Mouse (Mus musculus) heart, embryonic 14.5 days (tissue): ENCODE results near the gene Mageb3. TPM values are rescaled to one million over a fixed set of nuclear protein-coding genes. Genes with fewer than 3 reads are reported as not detected.

Experiments
- ATAC-seq: fragments of 200-750 bp; cut with Nextera tagmentation; 2 replicates; pipeline ENCODE4 v1.8.0; 2017; ENCODE audit warnings: low read depth, moderate TSS enrichment; ENCODE audit not compliant: insufficient number of reproducible peaks, insufficient read depth, low FRiP score
- H3K27ac ChIP-seq, 2 experiments: fragments of 200-500 bp in 1 of 2; fragments of 300-500 bp in 1 of 2; sonication (generic) in 1 of 2; replicated peaks in 1 of 2; 2 replicates each; pipeline ENCODE4 v1.5.1; 2012 to 2014; ENCODE audit warnings: low read depth in 2 of 2, low read length in 2 of 2, control low read depth in 1 of 2, mild to moderate bottlenecking in 1 of 2, mixed read lengths in 1 of 2; ENCODE audit not compliant: control insufficient read depth in 1 of 2, insufficient read depth in 1 of 2
- H3K27me3 ChIP-seq: fragments of 300-500 bp; sonication (generic); 2 replicates; pipeline ENCODE4 v1.6.1; 2014; ENCODE audit warnings: mild to moderate bottlenecking, low read length, control low read depth; ENCODE audit not compliant: control insufficient read depth, insufficient read depth
- H3K36me3 ChIP-seq: fragments of 300-500 bp; sonication (generic); 2 replicates; pipeline ENCODE4 v1.6.1; 2014; ENCODE audit warnings: mild to moderate bottlenecking, control low read depth, low read length, mixed read lengths; ENCODE audit not compliant: control insufficient read depth, insufficient read depth
- H3K4me1 ChIP-seq, 2 experiments: fragments of 200-500 bp in 1 of 2; fragments of 300-500 bp in 1 of 2; sonication (generic) in 1 of 2; 2 replicates each; pipeline ENCODE4 v1.6.1; 2012 to 2014; ENCODE audit warnings: low read length in 2 of 2, control low read depth in 1 of 2, mixed read lengths in 1 of 2; ENCODE audit not compliant: control insufficient read depth in 2 of 2, insufficient read depth in 2 of 2
- H3K4me2 ChIP-seq: fragments of 300-500 bp; sonication (generic); 2 replicates; pipeline ENCODE4 v1.6.1; 2014; ENCODE audit warnings: mild to moderate bottlenecking, low read length
- H3K4me3 ChIP-seq, 2 experiments: fragments of 200-500 bp in 1 of 2; fragments of 300-500 bp in 1 of 2; sonication (generic) in 1 of 2; 2 replicates each; pipeline ENCODE4 v1.5.1; 2012 to 2014; ENCODE audit warnings: low read length in 2 of 2, mild to moderate bottlenecking in 2 of 2, control low read depth in 1 of 2, low read depth in 1 of 2, moderate library complexity in 1 of 2; ENCODE audit not compliant: control insufficient read depth in 1 of 2, insufficient read depth in 1 of 2
- H3K9ac ChIP-seq: fragments of 300-500 bp; sonication (generic); 2 replicates; pipeline ENCODE4 v1.6.1; 2014; ENCODE audit warnings: mild to moderate bottlenecking, low read length
- H3K9me3 ChIP-seq: fragments of 300-500 bp; sonication (generic); 2 replicates; pipeline ENCODE4 v1.6.1; 2016; ENCODE audit warnings: low read length, control low read depth; ENCODE audit not compliant: control insufficient read depth
- WGBS: fragments of 180-500 bp; shearing (Covaris S2); extraction: QIAGEN DNeasy Blood & Tissue Kit; methylation state at CpG from one replicate; pipeline ENCODE4 v1.1.7; 2014; 5-methylcytosine and 5-hydroxymethylcytosine counted together
- polyA plus RNA-seq: library from polyadenylated mRNA; unstranded; fragments of >200 nt; fragmentation: Nextera tagmentation; extraction: Ambion mirVana; gene quantifications from 2 replicates; pipeline ENCODE4 v1.2.1, GENCODE M21; 2014

Gene Mageb3
- polyA plus RNA-seq, 1 experiment from 2014 or later = 0.08 TPM

DNA sequence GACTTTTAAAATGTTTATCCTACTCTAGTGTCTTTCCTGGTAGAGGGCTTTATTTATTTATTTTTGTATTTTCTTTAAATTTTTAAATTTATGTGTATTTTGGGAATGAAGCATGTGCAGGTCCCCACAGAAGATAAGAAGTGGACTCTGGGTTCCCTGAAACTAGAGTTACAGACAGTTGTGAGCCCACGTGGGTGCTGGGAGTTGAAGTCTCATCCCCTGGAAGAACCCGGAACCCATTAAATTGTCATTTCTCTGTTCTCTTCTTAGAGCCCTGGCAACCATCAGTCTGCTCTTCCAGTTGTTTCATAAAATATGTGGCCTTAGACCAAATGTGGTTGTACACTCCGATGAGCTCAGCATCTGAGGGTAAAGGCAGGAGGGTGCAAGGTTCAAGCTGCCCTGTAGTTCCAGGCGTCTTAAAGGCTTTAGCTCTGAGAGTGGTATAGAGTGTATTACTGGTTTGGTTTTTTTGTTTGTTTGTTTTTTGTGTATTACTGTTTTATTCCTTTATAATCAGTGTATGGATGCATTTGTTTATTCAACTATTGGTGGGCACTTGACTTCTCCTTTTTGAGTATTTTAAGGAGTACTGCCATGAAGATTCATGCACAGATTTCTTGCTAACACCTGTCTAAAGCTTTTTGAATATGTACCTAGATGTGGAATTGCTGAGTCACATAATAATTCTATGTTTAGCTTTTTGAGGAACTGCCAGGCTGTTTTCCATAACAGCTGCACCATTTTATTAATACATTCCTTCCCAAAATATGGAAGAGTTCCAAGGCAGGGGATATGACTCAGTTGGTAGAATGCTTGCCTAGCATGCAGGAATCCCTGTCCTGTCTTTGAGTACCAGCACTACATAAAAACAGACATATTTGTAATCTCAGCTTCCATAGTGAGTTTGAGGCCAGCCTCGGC lies 39.6 kb downstream of the Mageb3 start:
- peaks cover 10% of the 10 kb centered on the region for H3K36me3 ChIP-seq
- no peaks in the 10 kb centered on the region for H3K27me3 ChIP-seq
- H3K4me3 ChIP-seq = no peak overlapping the region
- H3K4me2 ChIP-seq = no peak overlapping the region
- no peaks in the 10 kb centered on the region for H3K4me1 ChIP-seq
- 86% methylated on average over 5 of the region's 5 CpGs for WGBS
- H3K9ac ChIP-seq = no peak overlapping the region
- ATAC-seq = no peak
- H3K27ac ChIP-seq = no peak overlapping the region
- H3K9me3 ChIP-seq = no peaks in the 10 kb centered on the region

DNA sequence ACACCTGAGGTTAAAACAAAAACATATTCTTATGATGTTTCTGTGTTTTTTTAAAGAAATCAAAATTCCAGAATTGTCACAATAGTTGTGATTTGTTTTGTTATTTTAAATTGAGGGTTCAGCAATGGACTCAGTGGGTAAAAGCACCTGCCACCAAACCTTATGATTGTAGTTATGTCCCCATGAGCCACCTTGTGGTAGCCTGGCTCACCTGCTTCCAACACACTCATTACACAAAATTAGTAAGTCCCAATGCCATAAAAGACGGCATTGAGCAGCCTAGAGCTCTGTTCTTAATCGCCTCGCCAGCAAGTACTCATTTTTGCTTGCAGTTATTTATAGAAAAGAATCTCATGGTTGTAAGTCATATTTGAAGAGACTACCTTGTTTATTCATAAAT lies 45.9 kb downstream of the Mageb3 start:
- WGBS = 81% methylated on average over 3 of the region's 3 CpGs
- Histone ChIP-seq H3K9me3 (no peaks in the 10 kb centered on the region), H3K27me3 (no peaks in the 10 kb centered on the region), H3K4me3 (no peak overlapping the region), H3K9ac (no peak overlapping the region), H3K4me2 (no peak overlapping the region), H3K4me1 (no peaks in the 10 kb centered on the region), H3K27ac (no peak overlapping the region), H3K36me3 (peaks cover 30% of the 10 kb centered on the region)
- ATAC-seq = no peak

Other genes with a start within 250 kb of the Mageb3 start
- 38.9 and 40.8 TPM in 2 replicates for gene Frmd5, start 149.0 kb downstream of the Mageb3 start, polyA plus RNA-seq
- gene Casc4, start 89.1 kb downstream of the Mageb3 start, polyA plus RNA-seq = 15.2 and 16.4 TPM in 2 replicates
- 35.7 and 40.1 TPM in 2 replicates for gene Ctdspl2, start 91 bp downstream of the Mageb3 start, polyA plus RNA-seq
- 11.9 and 13.0 TPM in 2 replicates for gene Eif3j1, start 72.5 kb upstream of the Mageb3 start, polyA plus RNA-seq
- 6.1 TPM in 2 replicates for gene Spg11, start 162.3 kb upstream of the Mageb3 start, polyA plus RNA-seq
- gene B2m, start 191.6 kb upstream of the Mageb3 start, polyA plus RNA-seq = 299 and 301 TPM in 2 replicates
- gene Trim69, start 204.6 kb upstream of the Mageb3 start, polyA plus RNA-seq = 0.11 and 0.15 TPM in 2 replicates
- not detected in 2 replicates for gene Patl2, start 230.1 kb upstream of the Mageb3 start, polyA plus RNA-seq
- gene Terb2, start 230.2 kb upstream of the Mageb3 start, polyA plus RNA-seq = not detected in 2 replicates